Mouse (Mus musculus) T-cell, adult 2 months (primary cell): Measurements from ENCODE around the gene Coil.

ENCODE experiments used
- DNase-seq: peaks from one replicate; pipeline ENCODE4 v3.0.0; 2022; ENCODE audit warnings: low spot score

Coil gene

GRCm38 (mm10) chr11:88970202-88970732, at the start of gene Coil:
TSS of gene Coil (plus strand) at chr11:88970252.
- DNase-seq = peak; percentile 5

- DNase-seq = no peak
Measured at GRCm38 (mm10) chr11:88926566-88926965, 43.5 kb upstream of the Coil start.

- no peak for DNase-seq
Measured at GRCm38 (mm10) chr11:88931692-88932530, 38.1 kb upstream of the Coil start.

GRCm38 (mm10) chr11:88933030-88933429, 37.0 kb upstream of the Coil start:
- no peak for DNase-seq

GRCm38 (mm10) chr11:88934089-88935000, 35.7 kb upstream of the Coil start:
- DNase-seq = no peak

GRCm38 (mm10) chr11:88937886-88938285, 32.2 kb upstream of the Coil start:
- no peak for DNase-seq

- DNase-seq = no peak
Measured at GRCm38 (mm10) chr11:88938770-88939169, 31.3 kb upstream of the Coil start.

- DNase-seq = no peak
Measured at GRCm38 (mm10) chr11:88939634-88940033, 30.4 kb upstream of the Coil start.

GRCm38 (mm10) chr11:88941489-88941888, 28.6 kb upstream of the Coil start:
- no peak for DNase-seq

GRCm38 (mm10) chr11:88945971-88946585, 24.0 kb upstream of the Coil start:
- no peak for DNase-seq

GRCm38 (mm10) chr11:88948896-88949295, 21.2 kb upstream of the Coil start:
- DNase-seq = no peak

- no peak for DNase-seq
Measured at GRCm38 (mm10) chr11:88949802-88950639, 20.0 kb upstream of the Coil start.

GRCm38 (mm10) chr11:88950640-88951250, 19.3 kb upstream of the Coil start:
- DNase-seq = no peak

GRCm38 (mm10) chr11:88951576-88951975, 18.5 kb upstream of the Coil start:
- no peak for DNase-seq

GRCm38 (mm10) chr11:88952117-88952516, 17.9 kb upstream of the Coil start:
- DNase-seq = no peak

GRCm38 (mm10) chr11:88953582-88953981, 16.5 kb upstream of the Coil start:
- DNase-seq = no peak

GRCm38 (mm10) chr11:88954803-88955202, 15.2 kb upstream of the Coil start:
- peak; percentile 30 for DNase-seq

- DNase-seq = peak; percentile 96
Measured at GRCm38 (mm10) chr11:88955217-88955969, 14.7 kb upstream of the Coil start, which contains the start of gene Scpep1. TSS of gene Scpep1 (minus strand) at chr11:88955465.

- DNase-seq = no peak
Measured at GRCm38 (mm10) chr11:88958851-88959250, 11.2 kb upstream of the Coil start.

- DNase-seq = no peak
Measured at GRCm38 (mm10) chr11:88966881-88967361, 3.1 kb upstream of the Coil start, which contains the start of gene Elobl. TSS of gene Elobl (minus strand) at chr11:88966931.
